Mouse (Mus musculus) heart, postnatal 0 days (tissue): ENCODE measurements around the gene Lrif1. TPM values are rescaled to one million over a fixed set of nuclear protein-coding genes. Genes with fewer than 3 reads are reported as not detected.

Source experiments
- ATAC-seq: fragments of 200-750 bp; cut with Nextera tagmentation; 2 replicates; pipeline ENCODE4 v1.8.0; 2017; ENCODE audit warnings: low read depth, moderate number of reproducible peaks, moderate library complexity; ENCODE audit not compliant: insufficient read depth
- DNase-seq: peaks from one replicate; pipeline ENCODE4 v3.0.0-alpha.2; 2016; ENCODE audit warnings: low spot score
- H3K27ac ChIP-seq: fragments of 300-500 bp; sonication (generic); 2 replicates; pipeline ENCODE4 v1.5.1; 2014; ENCODE audit warnings: low read depth, mild to moderate bottlenecking
- H3K27me3 ChIP-seq: fragments of 300-500 bp; sonication (generic); 2 replicates; pipeline ENCODE4 v1.6.1; 2014; ENCODE audit warnings: low read length, mixed read lengths; ENCODE audit not compliant: control insufficient read depth, insufficient read depth
- H3K36me3 ChIP-seq: fragments of 300-500 bp; sonication (generic); replicated peaks from 2 replicates; pipeline ENCODE4 v1.6.1; 2014; ENCODE audit warnings: low read length, mixed read lengths; ENCODE audit not compliant: control insufficient read depth, insufficient read depth
- H3K4me1 ChIP-seq: fragments of 300-500 bp; sonication (generic); 2 replicates; pipeline ENCODE4 v1.6.1; 2014; ENCODE audit warnings: antibody characterized with exemption; ENCODE audit not compliant: control insufficient read depth, insufficient read depth
- H3K4me2 ChIP-seq: fragments of 300-500 bp; sonication (generic); 2 replicates; pipeline ENCODE4 v1.6.1; 2014; ENCODE audit warnings: low read depth, mild to moderate bottlenecking, low read length, moderate library complexity
- H3K4me3 ChIP-seq: fragments of 300-500 bp; sonication (generic); 2 replicates; pipeline ENCODE4 v1.5.1; 2014; ENCODE audit warnings: low read depth, low read length
- H3K9ac ChIP-seq: fragments of 300-500 bp; sonication (generic); replicated peaks from 2 replicates; pipeline ENCODE4 v1.6.1; 2014; ENCODE audit warnings: low read depth, low read length, mixed read lengths
- H3K9me3 ChIP-seq: fragments of 300-500 bp; sonication (generic); replicated peaks from 2 replicates; pipeline ENCODE4 v1.6.1; 2016; ENCODE audit warnings: low read length; ENCODE audit not compliant: control insufficient read depth
- CTCF ChIP-seq: IDR thresholded peaks from 2 replicates; pipeline ENCODE4 v1.5.1; 2016; ENCODE audit warnings: antibody characterized with exemption, control low read depth, low read depth
- EP300 ChIP-seq: IDR thresholded peaks from 2 replicates; pipeline ENCODE4 v1.6.1; 2016; ENCODE audit warnings: antibody characterized with exemption, low read depth
- WGBS: fragments of 180-500 bp; shearing (Covaris S2); extraction: QIAGEN DNeasy Blood & Tissue Kit; methylation state at CpG from one replicate; pipeline ENCODE4 v1.1.7; 2014; 5-methylcytosine and 5-hydroxymethylcytosine counted together
- polyA plus RNA-seq: library from polyadenylated mRNA; unstranded; fragments of >200 nt; fragmentation: Nextera tagmentation; extraction: Ambion mirVana; gene quantifications from 2 replicates; pipeline ENCODE4 v1.2.1, GENCODE M21; 2015
- total RNA-seq: library from RNA; depleted of rRNA; stranded (reverse); fragments of >200 nt; gene quantifications from 2 replicates; pipeline ENCODE4 v1.2.3, GENCODE M21; 2014; ENCODE audit warnings: low replicate concordance; rRNA removed

Lrif1 gene
- total and polyA plus RNA-seq, 2 experiments from 2014 or later: 9.0 to 13.7 TPM

DNA sequence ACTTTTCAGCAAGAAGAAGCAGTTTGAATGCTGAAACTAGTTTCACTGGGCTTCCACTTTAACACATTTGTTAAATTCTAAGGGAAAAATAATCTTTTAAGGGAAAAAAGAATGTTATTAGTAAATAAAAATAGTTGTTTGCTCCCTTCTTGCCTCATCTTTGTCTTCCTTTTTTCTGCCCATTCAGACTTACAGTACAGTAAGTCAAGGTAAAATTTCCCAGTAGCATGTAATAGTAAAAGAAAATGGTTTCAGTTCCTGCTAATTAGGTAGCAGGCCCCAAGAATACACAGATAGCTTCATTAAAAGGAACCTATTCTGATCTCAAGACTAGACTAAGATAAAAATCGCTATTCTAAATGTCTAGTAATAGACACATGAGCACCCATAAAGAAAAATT lies 71.1 kb downstream of the Lrif1 start:
- Histone ChIP-seq H3K36me3 (no peaks in the 10 kb centered on the region), H3K4me1 (no peaks in the 10 kb centered on the region), H3K27ac (no peak overlapping the region), H3K4me3 (no peak overlapping the region), H3K27me3 (no peaks in the 10 kb centered on the region), H3K4me2 (no peak overlapping the region), H3K9ac (no peak overlapping the region), H3K9me3 (no peaks in the 10 kb centered on the region)
- TF ChIP-seq CTCF (no peak), EP300 (no peak)
- 48% methylated on average over 1 of the region's 1 CpGs for WGBS
- no peak for DNase-seq
- ATAC-seq: no peak

DNA sequence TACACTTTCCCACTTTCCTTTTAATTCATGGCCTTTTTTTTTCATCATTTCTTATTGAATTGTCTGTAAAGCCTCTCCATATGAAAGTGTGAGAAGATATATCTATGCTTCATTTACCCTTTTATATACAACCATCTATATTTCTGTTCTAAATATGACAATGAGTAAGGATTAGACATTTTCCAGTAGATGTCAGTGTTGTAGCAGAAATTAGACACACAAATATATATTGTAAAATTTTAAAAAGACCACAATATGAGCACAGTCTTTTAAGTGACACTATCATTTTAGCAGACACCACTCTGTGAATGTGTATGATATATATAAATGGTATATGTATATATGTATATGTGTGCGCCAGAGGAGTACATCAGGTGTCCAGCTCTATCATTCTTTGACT lies 87.0 kb downstream of the Lrif1 start:
- no peak for ATAC-seq
- Histone ChIP-seq H3K27ac (no peak overlapping the region), H3K9ac (no peak overlapping the region), H3K9me3 (no peaks in the 10 kb centered on the region), H3K36me3 (no peaks in the 10 kb centered on the region), H3K4me3 (no peak overlapping the region), H3K4me2 (no peak overlapping the region), H3K27me3 (no peaks in the 10 kb centered on the region), H3K4me1 (no peaks in the 10 kb centered on the region)
- no peak for TF ChIP-seq EP300
- TF ChIP-seq CTCF: no peak
- DNase-seq: no peak
- 73% methylated on average over 1 of the region's 1 CpGs for WGBS

DNA sequence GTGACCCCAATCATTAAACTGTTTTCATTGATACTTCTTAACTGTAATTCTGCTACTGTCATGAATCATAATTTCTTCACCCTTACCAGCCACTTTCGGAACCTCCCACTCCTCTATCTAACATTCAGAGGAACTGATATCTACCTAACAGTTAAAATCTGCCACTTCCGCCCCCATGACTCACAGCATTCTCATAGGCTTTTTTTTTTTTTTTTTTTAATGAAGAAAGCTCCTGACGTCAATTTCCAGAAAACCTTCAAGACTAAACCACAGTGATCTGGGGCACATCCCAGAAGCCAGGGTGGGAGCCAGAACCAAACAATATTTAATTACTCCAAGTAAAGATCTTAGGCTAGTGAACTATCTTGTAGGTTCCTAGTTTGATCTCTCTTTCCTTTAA lies 100.3 kb downstream of the Lrif1 start:
- Histone ChIP-seq H3K27ac (no peak overlapping the region), H3K4me3 (no peak overlapping the region), H3K27me3 (no peaks in the 10 kb centered on the region), H3K9ac (no peak overlapping the region), H3K9me3 (no peaks in the 10 kb centered on the region), H3K36me3 (no peaks in the 10 kb centered on the region), H3K4me2 (no peak overlapping the region), H3K4me1 (no peaks in the 10 kb centered on the region)
- DNase-seq (no peak), ATAC-seq (no peak)
- TF ChIP-seq EP300: no peak
- WGBS: 57% methylated on average over 3 of the region's 3 CpGs

Other genes with a start within 250 kb of the Lrif1 start
- 3.6 and 4.2 TPM in 2 replicates for gene Dennd2d, start 202.6 kb upstream of the Lrif1 start, total RNA-seq
- gene Dennd2d, start 202.6 kb upstream of the Lrif1 start, polyA plus RNA-seq: 0.96 and 1.3 TPM in 2 replicates
- gene Dram2, start 137.2 kb upstream of the Lrif1 start, total RNA-seq: 107 and 116 TPM in 2 replicates
- gene Dram2, start 137.2 kb upstream of the Lrif1 start, polyA plus RNA-seq: 93.5 and 94.9 TPM in 2 replicates
- gene Cept1, start 137.2 kb upstream of the Lrif1 start, total RNA-seq: 29.3 and 43.5 TPM in 2 replicates
- gene Cept1, start 137.2 kb upstream of the Lrif1 start, polyA plus RNA-seq: 21.2 and 24.2 TPM in 2 replicates
- gene Cd53, start 105.2 kb downstream of the Lrif1 start, total RNA-seq: 3.5 and 3.6 TPM in 2 replicates
- gene Cd53, start 105.2 kb downstream of the Lrif1 start, polyA plus RNA-seq: 5.0 and 5.2 TPM in 2 replicates
- not detected in 2 replicates for gene Olfr266, start 141.3 kb downstream of the Lrif1 start, total RNA-seq
- gene Olfr266, start 141.3 kb downstream of the Lrif1 start, polyA plus RNA-seq: not detected in 2 replicates